Mouse (Mus musculus): ENCODE data around the gene Pax4.

The Pax4 gene

DNA sequence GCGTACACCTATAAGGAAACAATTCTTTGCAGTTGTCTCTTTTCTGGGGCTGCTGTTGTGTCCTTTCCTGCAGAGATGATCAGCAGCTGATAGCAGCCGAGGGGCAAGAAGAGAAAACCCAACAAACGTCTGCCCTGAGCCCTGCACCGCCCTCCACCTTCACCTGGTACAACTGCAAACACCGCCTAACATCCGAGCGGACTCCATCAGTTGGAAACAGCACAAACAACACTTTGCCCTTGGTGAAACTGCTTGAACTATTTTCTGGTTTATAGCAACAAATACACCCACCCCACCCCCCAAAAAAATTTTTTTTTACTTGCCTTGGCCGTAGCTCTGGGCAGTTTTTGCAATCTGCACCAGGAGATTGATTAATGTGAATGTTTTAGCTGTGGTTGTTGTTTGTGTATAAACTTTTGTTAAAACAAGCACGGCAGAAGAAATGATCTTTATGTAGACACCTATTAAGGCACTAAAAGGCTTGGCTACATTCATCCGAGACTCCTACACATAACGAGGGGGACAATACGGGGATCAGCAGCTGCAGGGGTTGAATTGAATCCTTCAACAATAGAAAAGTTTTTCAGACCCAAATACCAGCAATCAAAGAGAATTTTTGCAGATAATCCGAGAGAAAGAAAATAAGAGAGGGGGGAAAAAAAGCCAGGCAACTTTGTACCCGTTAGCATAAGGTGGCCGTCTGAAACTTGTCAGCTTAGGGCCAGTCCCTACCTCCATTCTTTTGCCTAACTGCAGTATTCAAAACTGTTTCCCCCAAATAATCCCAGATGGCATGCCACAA lies 52.9 kb downstream of the Pax4 start:
- DNase-seq, result no peak
